Mouse (Mus musculus): Measurements from ENCODE around the gene Gpsm3. TPM values are rescaled to one million over a fixed set of nuclear protein-coding genes. Genes with fewer than 3 reads are reported as not detected.

Gene Gpsm3
- total RNA-seq, 2 experiments from 2014 or later: 4.1 to 4.2 TPM

Other genes with a start within 250 kb of the Gpsm3 start
- gene Btnl2, start 235.0 kb upstream of the Gpsm3 start, total RNA-seq (2021): under 1 TPM; 0.34 to 0.48 TPM
- not detected for gene Btnl1, start 212.7 kb upstream of the Gpsm3 start, total RNA-seq (2021)
- under 1 TPM in 1 of 2 experiments, not detected in 1; 0.34 TPM for gene BC051142, start 191.0 kb upstream of the Gpsm3 start, total RNA-seq (2021)
- not detected for gene Btnl4, start 112.5 kb upstream of the Gpsm3 start, total RNA-seq (2021)
- not detected for gene Btnl6, start 72.5 kb upstream of the Gpsm3 start, total RNA-seq (2021)
- 10 to 100 TPM; 35.3 to 47.2 TPM for gene Notch4, start 25.5 kb upstream of the Gpsm3 start, total RNA-seq (2021)
- gene Pbx2, start 1.5 kb downstream of the Gpsm3 start, total RNA-seq (2021): 10 to 100 TPM; 17.6 to 17.8 TPM
- gene Ager, start 8.1 kb downstream of the Gpsm3 start, total RNA-seq (2021): under 1 TPM in 1 of 2 experiments, not detected in 1; 0.56 TPM
- gene Rnf5, start 13.9 kb downstream of the Gpsm3 start, total RNA-seq (2021): 10 to 100 TPM; 34.9 to 35.0 TPM
- gene Agpat1, start 14.5 kb downstream of the Gpsm3 start, total RNA-seq (2021): 10 to 100 TPM; 65.8 to 66.8 TPM
- 1 to 10 TPM; 1.7 to 1.8 TPM for gene Egfl8, start 26.2 kb downstream of the Gpsm3 start, total RNA-seq (2021)
- gene Ppt2, start 38.7 kb downstream of the Gpsm3 start, total RNA-seq (2021): 10 to 100 TPM; 53.2 to 53.7 TPM
- gene Prrt1, start 39.7 kb downstream of the Gpsm3 start, total RNA-seq (2021): 1 to 10 TPM; 1.1 to 1.9 TPM
- 1 to 10 TPM; 6.2 to 6.6 TPM for gene Fkbpl, start 55.0 kb downstream of the Gpsm3 start, total RNA-seq (2021)
- gene Atf6b, start 57.3 kb downstream of the Gpsm3 start, total RNA-seq (2021): 10 to 100 TPM; 15.6 to 17.8 TPM
- gene Tnxb, start 80.7 kb downstream of the Gpsm3 start, total RNA-seq (2021): 10 to 100 TPM; 32.1 to 42.1 TPM
- gene C4b, start 154.1 kb downstream of the Gpsm3 start, total RNA-seq (2021): 10 to 100 TPM; 15.0 to 23.3 TPM
- not detected for gene Cyp21a1, start 214.8 kb downstream of the Gpsm3 start, total RNA-seq (2021)
- 10 to 100 TPM in 1 of 2 experiments, 1 to 10 TPM in 1; 9.4 to 12.7 TPM for gene Stk19, start 247.1 kb downstream of the Gpsm3 start, total RNA-seq (2021)
- gene Dxo, start 247.2 kb downstream of the Gpsm3 start, total RNA-seq (2021): 10 to 100 TPM; 11.1 to 11.6 TPM